Mouse (Mus musculus) left cerebral cortex, adult 2 months (tissue): ENCODE data around the gene Slc6a9. TPM values are rescaled to one million over a fixed set of nuclear protein-coding genes. Genes with fewer than 3 reads are reported as not detected.

Source experiments
- DNase-seq, 2 experiments: peaks; one replicate each; pipeline ENCODE4 v3.0.0; 2021 to 2022; ENCODE audit warnings: low spot score in 2 of 2, mixed read lengths in 1 of 2; ENCODE audit errors: extremely low spot score in 1 of 2
- H3K27ac ChIP-seq: fragments of 200-600 bp; 2 replicates; pipeline ENCODE4 v1.8.1; 2022
- H3K4me3 ChIP-seq: fragments of 200-600 bp; 2 replicates; pipeline ENCODE4 v1.8.1; 2022
- CTCF ChIP-seq: fragments of 200-600 bp; IDR thresholded peaks from 2 replicates; pipeline ENCODE4 v1.8.1; 2022; ENCODE audit warnings: antibody characterized with exemption, mild to moderate bottlenecking, moderate library complexity
- intact Hi-C: fragments of 180-260 bp; cut with DNase I; formaldehyde crosslinking; loops from one replicate; pipeline ENCODE4 v1.15.1; 2025
- long read RNA-seq, 2 experiments: library from polyadenylated mRNA; stranded (forward); transcript quantifications; one replicate each; pipeline ENCODE4 v2.0.0; 2021; ENCODE audit warnings: borderline mapping rate in 2 of 2
- total RNA-seq, 2 experiments: library from RNA; stranded (reverse); gene quantifications; 2 replicates each; pipeline ENCODE4 v1.2.3; 2021

Slc6a9 gene
- 10 to 100 TPM; 34.2 to 35.4 TPM for total RNA-seq
- long read RNA-seq, experiment 1, transcript Slc6a9-201 (14 exons, 3,479 nt), result major isoform, 22 of 73 reads
- long read RNA-seq, experiment 1, partial matches to known transcripts, result 5 of 73 reads
- long read RNA-seq, experiment 1, other reads (novel, unspliced or antisense), result 46 of 73 reads
- long read RNA-seq, experiment 2, transcript Slc6a9-201 (14 exons, 3,479 nt), result major isoform, 34 of 68 reads
- long read RNA-seq, experiment 2, partial matches to known transcripts, result 5 of 68 reads
- long read RNA-seq, experiment 2, other reads (novel, unspliced or antisense), result 29 of 68 reads

- DNase-seq, result no peak
- TF ChIP-seq CTCF, result peak; percentile 8; the same call in 1 of the 2 replicates
- peak within 1 kb of the TSS; percentile 95 for H3K27ac ChIP-seq
- H3K4me3 ChIP-seq, result peak within 1 kb of the TSS; percentile 82
- intact Hi-C loops, result no loop called here
Measured at GRCm38 (mm10) chr4:117834457-117834844, at the start of gene Slc6a9. TSS of gene Slc6a9 (plus strand) at chr4:117834506.

DNA sequence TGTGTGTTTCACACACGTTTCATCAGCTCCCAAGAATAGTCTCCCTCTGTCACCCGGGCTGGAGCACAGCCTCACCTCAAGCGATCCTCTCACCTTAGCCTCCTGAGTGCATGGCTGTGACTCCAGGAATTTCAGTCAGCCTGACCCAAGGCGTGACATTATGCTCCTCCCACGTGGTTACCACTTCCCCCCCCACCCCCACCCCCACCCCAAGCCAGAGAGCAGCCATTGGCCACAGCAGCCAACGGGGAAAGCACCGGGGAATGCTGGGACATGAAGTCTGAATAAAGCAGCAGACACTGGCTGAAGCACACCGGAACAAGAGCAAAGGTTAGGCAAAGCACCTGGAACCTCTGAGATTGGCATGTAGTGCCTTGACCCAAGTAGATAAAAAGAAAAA, 47.3 kb upstream of the Slc6a9 start:
- no peak overlapping the region for H3K4me3 ChIP-seq
- intact Hi-C loops, result no loop called here

DNA sequence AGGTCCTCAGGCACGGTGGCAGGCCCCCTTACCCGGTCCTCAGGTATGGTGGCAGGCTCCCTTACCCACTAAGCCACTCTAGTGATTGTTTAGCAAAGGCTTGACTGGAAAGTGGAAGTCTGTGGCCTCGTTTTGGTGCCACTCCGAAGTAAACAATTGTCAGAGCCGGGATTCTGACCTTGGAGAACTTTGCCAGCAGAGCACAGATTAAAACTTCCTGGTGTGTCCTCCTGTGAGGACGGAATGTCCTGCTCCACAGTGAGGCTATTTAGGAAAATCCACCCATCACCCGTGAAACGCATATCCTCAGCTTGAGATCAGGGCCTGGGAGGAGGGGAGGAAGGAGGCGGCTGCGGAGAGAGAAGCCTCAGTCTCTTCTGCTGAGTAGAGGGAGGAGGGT, 46.0 kb upstream of the Slc6a9 start:
- no peak overlapping the region for H3K27ac ChIP-seq
- no peak for DNase-seq
- intact Hi-C loops, result no loop called here
- H3K4me3 ChIP-seq, result no peak overlapping the region
- TF ChIP-seq CTCF, result no peak

More for the DNA sequence above, 47.3 kb upstream of the Slc6a9 start:
- H3K27ac ChIP-seq, result no peak overlapping the region
- no peak for TF ChIP-seq CTCF
- DNase-seq, result no peak

- Histone ChIP-seq H3K27ac (no peak overlapping the region), H3K4me3 (no peak overlapping the region)
- no peak for DNase-seq
- intact Hi-C loops, result no loop called here
- TF ChIP-seq CTCF, result peak; percentile 11; the same call in 1 of the 2 replicates
Measured at GRCm38 (mm10) chr4:117799904-117800303, 34.4 kb upstream of the Slc6a9 start.

DNA sequence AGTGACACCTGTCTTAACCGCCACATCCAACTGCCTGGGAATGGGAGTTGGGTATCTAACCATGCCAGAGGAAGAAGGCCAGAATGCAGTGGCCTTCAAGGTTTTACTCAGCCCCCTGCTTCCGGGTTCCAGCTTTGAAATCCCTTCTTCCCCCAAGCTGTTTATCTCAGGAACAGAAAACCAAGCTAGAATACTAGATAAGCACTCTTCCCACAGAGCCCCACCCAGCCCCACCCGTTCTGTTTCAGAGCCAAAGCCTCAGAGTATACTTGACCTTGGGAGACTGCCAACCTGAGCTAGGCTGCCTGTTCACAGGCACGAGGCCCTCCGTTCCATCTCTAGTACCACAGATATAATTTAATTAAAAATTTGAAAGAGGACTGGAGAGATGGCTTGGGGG, 27.3 kb upstream of the Slc6a9 start:
- H3K27ac ChIP-seq, result no peak overlapping the region
- no peak for TF ChIP-seq CTCF
- no peak for DNase-seq
- H3K4me3 ChIP-seq, result no peak overlapping the region
- intact Hi-C loops, result no loop called here

GRCm38 (mm10) chr4:117810933-117811332, 23.4 kb upstream of the Slc6a9 start:
- no peak for DNase-seq
- Histone ChIP-seq H3K27ac (no peak overlapping the region), H3K4me3 (no peak overlapping the region)
- intact Hi-C loops, result loop anchor here (5.0 kb wide), 1 partner anchor 271 kb away; no protein-coding TSS in a partner anchor
- peak; percentile 52 for TF ChIP-seq CTCF

GRCm38 (mm10) chr4:117813591-117814192, 20.6 kb upstream of the Slc6a9 start:
- Histone ChIP-seq H3K4me3 (no peak overlapping the region), H3K27ac (no peak overlapping the region)
- no peak for TF ChIP-seq CTCF
- intact Hi-C loops, result loop anchor here (5.0 kb wide), 1 partner anchor 269 kb away; no protein-coding TSS in a partner anchor
- DNase-seq, result no peak

- H3K27ac ChIP-seq, result no peak overlapping the region
- no peak overlapping the region for H3K4me3 ChIP-seq
- intact Hi-C loops, result loop anchor here (5.0 kb wide), 1 partner anchor 268 kb away; no protein-coding TSS in a partner anchor
- DNase-seq, result no peak
- no peak for TF ChIP-seq CTCF
Measured at GRCm38 (mm10) chr4:117814333-117814732, 20.0 kb upstream of the Slc6a9 start.

- no peak for TF ChIP-seq CTCF
- intact Hi-C loops, result no loop called here
- no peak overlapping the region for H3K27ac ChIP-seq
- DNase-seq, result no peak
- no peak overlapping the region for H3K4me3 ChIP-seq
Measured at GRCm38 (mm10) chr4:117816776-117817175, 17.5 kb upstream of the Slc6a9 start.

DNA sequence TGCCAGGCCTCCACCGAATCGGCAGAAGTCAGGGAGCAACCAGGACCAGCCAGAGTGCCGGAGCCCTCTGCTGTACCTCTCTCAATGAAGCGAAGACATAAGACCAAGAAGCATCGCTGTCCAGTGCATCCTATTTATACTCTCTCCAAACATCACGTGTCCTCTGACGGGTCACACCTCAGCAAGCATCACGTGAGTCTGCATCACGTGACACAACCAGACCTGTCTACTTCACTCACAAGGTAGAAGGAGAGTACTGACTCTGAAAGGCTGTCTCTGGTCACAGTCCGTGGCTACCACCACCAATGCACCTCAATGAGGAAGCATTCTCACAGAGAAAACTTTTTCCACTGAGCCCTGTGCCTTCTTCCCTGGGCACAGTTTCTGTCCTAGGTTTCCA, 16.3 kb upstream of the Slc6a9 start:
- DNase-seq, result no peak
- Histone ChIP-seq H3K27ac (no peak overlapping the region), H3K4me3 (no peak overlapping the region)
- TF ChIP-seq CTCF, result no peak
- intact Hi-C loops, result no loop called here

DNA sequence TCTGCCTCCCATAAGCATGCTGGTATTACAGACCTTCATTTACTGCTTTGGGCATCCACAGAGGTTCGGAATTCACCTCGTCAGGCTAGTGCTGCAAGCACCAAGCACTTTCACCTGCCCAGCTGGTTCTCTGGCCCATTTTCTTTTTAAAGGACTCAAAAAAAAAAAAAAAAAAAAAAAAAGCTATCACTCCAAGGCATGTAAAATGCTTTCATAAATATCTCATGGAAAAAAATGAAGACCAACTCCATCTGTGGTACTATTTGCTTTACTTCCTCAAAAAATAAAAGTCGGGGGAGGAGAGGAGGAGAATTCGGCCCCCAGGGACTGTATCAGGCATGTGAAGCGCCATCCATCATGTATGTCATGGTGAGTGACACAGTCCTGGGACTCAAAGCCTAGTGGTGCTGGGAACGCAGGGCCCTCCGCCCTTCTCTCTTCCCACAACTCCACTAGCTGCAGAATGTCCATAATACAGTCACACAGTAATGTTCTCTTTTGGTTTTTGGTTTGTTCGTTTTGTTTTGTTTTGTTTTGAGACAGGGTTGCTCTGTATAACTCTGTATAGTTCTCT, 5.6 kb upstream of the Slc6a9 start:
- no peak overlapping the region for H3K27ac ChIP-seq
- intact Hi-C loops, result loop anchor here (2.0 to 5.0 kb wide), 5 partner anchors 30 to 464 kb away; partner anchors contain the start of genes Artn and Ptprf

More for the DNA sequence above, 5.6 kb upstream of the Slc6a9 start:
- DNase-seq, result no peak
- TF ChIP-seq CTCF, result no peak
- H3K4me3 ChIP-seq, result no peak overlapping the region
